Mouse (Mus musculus): ENCODE measurements at regions not wholly inside any gene's neighbourhood (a gene's known extent, or its start where the extent isn't known, plus 50 kb on each side); places are given as distances from the start of the nearest gene placed in this dataset.
"Not testable (repeated sequence)": the region's sequence is repeated elsewhere in the genome, so short reads cannot be mapped to it uniquely, and the experiment has no call there.

GRCm38 (mm10) chr2:117450172-117450865 lies 107.5 kb upstream of the Rasgrp1 start:
- in situ Hi-C loops (cut with MboI; ENCODE audit: low pct_unique_long_range_greater_than_20kb), result no loop called here
- ChIA-PET POLR2A (interaction anchor here (0.5 to 0.6 kb wide), 3 partner anchors 169 to 594 kb away, joined by 3 to 4 read pairs (median 4); partner anchors contain the start of gene Fam98b), CTCF (interaction anchor here (0.7 to 1.4 kb wide), 8 partner anchors 10 to 985 kb away, joined by 3 to 5 read pairs (median 3); no protein-coding TSS in a partner anchor)
- no peak for DNase-seq (ENCODE audit: low read depth, low spot score)
- no peaks in the 10 kb centered on the region for H3K27me3 ChIP-seq
- TF ChIP-seq CTCF (IDR thresholded peaks at IDR 0.05), result peak; percentile 77
- no peak for ATAC-seq

GRCm38 (mm10) chr2:117451818-117452217 lies 109.0 kb upstream of the Rasgrp1 start:
- ChIA-PET POLR2A (no interaction called here), CTCF (interaction anchor here (1.0 kb wide), 1 partner anchor 24 kb away, joined by 3 read pairs; no protein-coding TSS in a partner anchor)
- DNase-seq (ENCODE audit: low read depth, low spot score), result no peak
- in situ Hi-C loops (cut with MboI; ENCODE audit: low pct_unique_long_range_greater_than_20kb), result no loop called here
- no peak for TF ChIP-seq CTCF (IDR thresholded peaks at IDR 0.05)
- H3K27me3 ChIP-seq, result no peaks in the 10 kb centered on the region
- ATAC-seq, result no peak

GRCm38 (mm10) chr2:117455021-117455739 lies 112.4 kb upstream of the Rasgrp1 start:
- ChIA-PET POLR2A (interaction anchor here (0.6 kb wide), 1 partner anchor 9 kb away, joined by 3 read pairs; no protein-coding TSS in a partner anchor), CTCF (interaction anchor here (1.0 to 1.5 kb wide), 4 partner anchors 32 to 745 kb away, joined by 3 to 6 read pairs (median 3); no protein-coding TSS in a partner anchor)
- in situ Hi-C loops (cut with MboI; ENCODE audit: low pct_unique_long_range_greater_than_20kb), result no loop called here
- no peak for ATAC-seq
- DNase-seq (ENCODE audit: low read depth, low spot score), result no peak
- peak; percentile 72 for TF ChIP-seq CTCF (IDR thresholded peaks at IDR 0.05)
- no peaks in the 10 kb centered on the region for H3K27me3 ChIP-seq

DNA sequence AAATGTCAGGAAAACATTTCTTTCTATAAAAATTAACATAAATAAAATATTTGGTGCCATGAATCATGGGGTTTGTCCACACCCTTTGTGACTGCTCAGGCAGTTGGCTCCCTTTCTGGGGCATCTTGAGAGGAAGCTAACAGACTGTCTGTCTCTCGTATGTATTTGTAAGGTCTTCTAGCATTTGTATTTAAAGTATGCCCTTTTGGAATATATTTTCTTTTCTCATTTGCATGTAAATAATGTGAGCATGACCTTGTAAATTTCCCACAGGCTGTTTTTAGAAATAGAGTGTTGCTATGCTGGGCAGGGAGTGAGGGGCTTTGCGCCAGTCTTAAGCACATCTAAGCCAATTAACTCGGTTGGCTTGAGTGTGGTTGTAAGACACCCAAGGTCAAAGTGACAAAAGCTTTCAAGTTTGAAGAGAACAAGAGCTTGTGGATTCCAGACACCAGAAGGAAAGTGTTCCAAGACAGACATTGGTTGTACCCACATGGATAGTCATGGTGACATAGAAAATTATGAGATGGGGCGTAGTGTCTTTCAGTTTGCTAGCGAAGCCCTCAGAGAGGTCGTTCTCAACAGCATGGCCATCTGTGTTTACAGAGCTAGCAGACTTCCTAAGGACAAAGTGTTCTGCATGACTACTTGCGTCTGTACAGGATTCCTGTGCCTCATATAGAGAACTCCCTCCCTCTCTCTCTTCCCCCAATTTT lies 113.1 kb upstream of the Rasgrp1 start:
- ATAC-seq, result no peak
- DNase-seq (ENCODE audit: low read depth, low spot score), result no peak
- ChIA-PET CTCF (interaction anchor here (1.3 to 1.5 kb wide), 2 partner anchors 431 to 744 kb away, joined by 3 to 6 read pairs; no protein-coding TSS in a partner anchor), POLR2A (no interaction called here)
- no peaks in the 10 kb centered on the region for H3K27me3 ChIP-seq
- in situ Hi-C loops (cut with MboI; ENCODE audit: low pct_unique_long_range_greater_than_20kb), result no loop called here
- TF ChIP-seq CTCF (IDR thresholded peaks at IDR 0.05), result no peak

GRCm38 (mm10) chr2:117456456-117457020 lies 113.7 kb upstream of the Rasgrp1 start:
- no peaks in the 10 kb centered on the region for H3K27me3 ChIP-seq
- ATAC-seq (no peak), DNase-seq (ENCODE audit: low read depth, low spot score) (no peak)
- ChIA-PET POLR2A (no interaction called here), CTCF (interaction anchor here (1.5 kb wide), 1 partner anchor 743 kb away, joined by 6 read pairs; no protein-coding TSS in a partner anchor)
- in situ Hi-C loops (cut with MboI; ENCODE audit: low pct_unique_long_range_greater_than_20kb), result no loop called here
- no peak for TF ChIP-seq CTCF (IDR thresholded peaks at IDR 0.05)

GRCm38 (mm10) chr2:117461541-117462290 lies 118.9 kb upstream of the Rasgrp1 start:
- DNase-seq (ENCODE audit: low read depth, low spot score), result peak; percentile 80

GRCm38 (mm10) chr2:117474885-117475542 lies 132.2 kb upstream of the Rasgrp1 start:
- POLR2A ChIA-PET, result no interaction called here
- DNase-seq (ENCODE audit: low read depth, low spot score) (no peak), ATAC-seq (peak; percentile 35)
- H3K27me3 ChIP-seq, result no peaks in the 10 kb centered on the region
- no peak for TF ChIP-seq CTCF (IDR thresholded peaks at IDR 0.05)
- in situ Hi-C loops (cut with MboI; ENCODE audit: low pct_unique_long_range_greater_than_20kb), result no loop called here
- CTCF ChIA-PET, result interaction anchor here (0.9 to 1.7 kb wide), 9 partner anchors 10 to 161 kb away, joined by 3 to 18 read pairs (median 3); no protein-coding TSS in a partner anchor

More at GRCm38 (mm10) chr2:117461541-117462290, 118.9 kb upstream of the Rasgrp1 start:
- TF ChIP-seq CTCF (IDR thresholded peaks at IDR 0.05), result no peak
- no peaks in the 10 kb centered on the region for H3K27me3 ChIP-seq
- peak; percentile 73 for ATAC-seq
- ChIA-PET POLR2A (interaction anchor here (0.9 kb wide), 1 partner anchor 654 kb away, joined by 3 read pairs; no protein-coding TSS in a partner anchor), CTCF (interaction anchor here (1.4 to 2.2 kb wide), 3 partner anchors 11 to 205 kb away, joined by 7 to 9 read pairs (median 7); no protein-coding TSS in a partner anchor)
- in situ Hi-C loops (cut with MboI; ENCODE audit: low pct_unique_long_range_greater_than_20kb), result loop anchor here (5.0 kb wide), 5 partner anchors 81 to 786 kb away; partner anchors contain the start of gene Thbs1

DNA sequence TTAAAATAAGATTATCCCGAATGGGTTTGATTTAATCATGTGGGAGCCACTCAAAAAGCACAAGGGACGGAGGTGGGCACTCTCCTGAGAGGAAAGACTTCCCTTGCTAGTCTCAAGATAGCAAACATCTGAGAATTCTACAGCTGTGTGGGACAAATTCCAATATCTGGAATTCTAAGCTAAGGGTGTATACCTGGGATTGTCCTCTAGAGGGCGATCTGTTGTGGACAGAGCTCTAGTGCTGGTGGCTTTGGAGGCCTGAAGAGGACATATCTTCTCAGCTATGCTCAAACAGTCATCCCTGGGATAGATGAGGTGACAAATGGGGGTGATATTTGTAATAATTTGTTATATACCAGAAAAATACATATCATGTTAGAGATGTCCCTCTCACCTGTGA lies 132.8 kb upstream of the Rasgrp1 start:
- ATAC-seq (no peak), DNase-seq (ENCODE audit: low read depth, low spot score) (no peak)
- TF ChIP-seq CTCF (IDR thresholded peaks at IDR 0.05), result peak; percentile 76
- in situ Hi-C loops (cut with MboI; ENCODE audit: low pct_unique_long_range_greater_than_20kb), result no loop called here
- no peaks in the 10 kb centered on the region for H3K27me3 ChIP-seq
- ChIA-PET POLR2A (no interaction called here), CTCF (interaction anchor here (0.9 to 1.7 kb wide), 10 partner anchors 11 to 161 kb away, joined by 3 to 18 read pairs (median 3); no protein-coding TSS in a partner anchor)

GRCm38 (mm10) chr2:117477503-117477902 lies 134.7 kb upstream of the Rasgrp1 start:
- POLR2A ChIA-PET; ATAC-seq; in situ Hi-C loops (cut with MboI; ENCODE audit: low pct_unique_long_range_greater_than_20kb): not testable (repeated sequence)

GRCm38 (mm10) chr2:117479244-117480009 lies 136.6 kb upstream of the Rasgrp1 start:
- ATAC-seq; H3K27me3 ChIP-seq; POLR2A ChIA-PET; DNase-seq (ENCODE audit: low read depth, low spot score); in situ Hi-C loops (cut with MboI; ENCODE audit: low pct_unique_long_range_greater_than_20kb): not testable (repeated sequence)
- CTCF ChIA-PET, result interaction anchor here (1.2 kb wide), 1 partner anchor 15 kb away, joined by 3 read pairs; no protein-coding TSS in a partner anchor

More at GRCm38 (mm10) chr2:117477503-117477902, 134.7 kb upstream of the Rasgrp1 start:
- H3K27me3 ChIP-seq; DNase-seq (ENCODE audit: low read depth, low spot score): not testable (repeated sequence)
- CTCF ChIA-PET, result interaction anchor here (1.3 to 2.1 kb wide), 2 partner anchors 9 to 27 kb away, joined by 3 to 5 read pairs; no protein-coding TSS in a partner anchor
